Mouse (Mus musculus) left cerebral cortex, postnatal 4 days (tissue): Measurements from ENCODE around the gene Gm49354. TPM values are rescaled to one million over a fixed set of nuclear protein-coding genes. Genes with fewer than 3 reads are reported as not detected.
"Not testable (repeated sequence)": the region's sequence is repeated elsewhere in the genome, so short reads cannot be mapped to it uniquely, and the experiment has no call there.

ENCODE experiments used
- DNase-seq: peaks from one replicate; pipeline ENCODE4 v3.0.0-alpha.2; 2022
- intact Hi-C: fragments of 180-260 bp; cut with DNase I; formaldehyde crosslinking; loops from one replicate; pipeline ENCODE4 v1.15.1; 2025
- total RNA-seq, 2 experiments: library from RNA; stranded (reverse); gene quantifications; 2 replicates each; pipeline ENCODE4 v1.2.3; 2021

Gm49354 gene
- total RNA-seq, 2 experiments from 2014 or later, result not detected

- DNase-seq, result no peak
- intact Hi-C loops, result no loop called here
Observed at GRCm38 (mm10) chr13:59719475-59719874, 62.6 kb downstream of the Gm49354 start.

- intact Hi-C loops, DNase-seq: not testable (repeated sequence)
Observed at GRCm38 (mm10) chr13:59718857-59719440, 63.1 kb downstream of the Gm49354 start.

- DNase-seq, result no peak
- intact Hi-C loops, result no loop called here
Observed at GRCm38 (mm10) chr13:59713710-59714109, 68.3 kb downstream of the Gm49354 start.

- intact Hi-C loops, DNase-seq: not testable (repeated sequence)
Observed at GRCm38 (mm10) chr13:59711984-59712383, 70.1 kb downstream of the Gm49354 start, which contains the start of gene Spata31d1b. Gene Spata31d1b (plus strand): TSS chr13:59712284.

- intact Hi-C loops, result no loop called here
Observed at GRCm38 (mm10) chr13:59710230-59710629, 71.8 kb downstream of the Gm49354 start, which contains the start of gene Spata31d1a. Gene Spata31d1a (minus strand): TSS chr13:59710330.

More at GRCm38 (mm10) chr13:59710230-59710629, 71.8 kb downstream of the Gm49354 start, which contains the start of gene Spata31d1a:
- no peak for DNase-seq

Other genes with a start within 250 kb of the Gm49354 start
- gene Agtpbp1, start 197.0 kb downstream of the Gm49354 start, total RNA-seq, result 100 to 1,000 TPM; 329 to 336 TPM
- 100 to 1,000 TPM; 129 to 143 TPM for gene Naa35, start 197.0 kb downstream of the Gm49354 start, total RNA-seq
- 10 to 100 TPM; 15.5 to 16.5 TPM for gene Golm1, start 106.4 kb downstream of the Gm49354 start, total RNA-seq
- not detected for gene 4921517D22Rik, start 88.1 kb downstream of the Gm49354 start, total RNA-seq
- gene Spata31d1a, start 71.9 kb downstream of the Gm49354 start, total RNA-seq, result under 1 TPM; 0.46 to 0.48 TPM
- gene Spata31d1b, start 70.0 kb downstream of the Gm49354 start, total RNA-seq, result not detected
- under 1 TPM in 1 of 2 experiments, not detected in 1; 0.08 TPM for gene Spata31d1d, start 50.5 kb downstream of the Gm49354 start, total RNA-seq
- under 1 TPM; 0.18 to 0.42 TPM for gene 1700014D04Rik, start 35.5 kb downstream of the Gm49354 start, total RNA-seq
- gene Isca1, start 12.4 kb downstream of the Gm49354 start, total RNA-seq, result 10 to 100 TPM; 74.4 to 76.6 TPM
- 10 to 100 TPM; 66.2 to 70.8 TPM for gene Tut7, start 40.9 kb upstream of the Gm49354 start, total RNA-seq